Mouse (Mus musculus): Measurements from ENCODE around the gene Fbxl13. TPM values are rescaled to one million over a fixed set of nuclear protein-coding genes. Genes with fewer than 3 reads are reported as not detected.

The Fbxl13 gene
- total and polyA plus RNA-seq, 3 experiments, result 0.14 to 0.30 (median 0.19) TPM

GRCm38 (mm10) chr5:21492213-21492612 lies 153.2 kb downstream of the Fbxl13 start:
- Histone ChIP-seq H3K9ac (ENCODE audit: insufficient read depth, low read depth) (no peak overlapping the region), H3K27ac (ENCODE audit: insufficient read depth, low read depth) (no peak overlapping the region; the same call in 1 of the 2 replicates), H3K36me3 (replicated peaks in 1 of 2; ENCODE audit: control insufficient read depth in 1 of 2, insufficient read depth in 1 of 2, low read length in 1 of 2) (no peaks in the 10 kb centered on the region), H3K79me2 (replicated peaks; ENCODE audit: control insufficient read depth, extremely low read depth, insufficient read depth, poor library complexity, severe bottlenecking) (no peaks in the 10 kb centered on the region), H3K4me1 (ENCODE audit: control insufficient read depth in 1 of 2, insufficient read depth in 2 of 2) (peaks cover 17 to 37% of the 10 kb centered on the region in 2 experiments; a peak in 3 of 4 replicates), H3K4me3 (replicated peaks in 1 of 3; ENCODE audit: low read depth in 2 of 3, low read length in 2 of 3, poor library complexity in 1 of 3) (no peak overlapping the region), H3K9me3 (replicated peaks; ENCODE audit: low read length) (no peaks in the 10 kb centered on the region), H3K27me3 (replicated peaks) (no peaks in the 10 kb centered on the region), H3K4me2 (ENCODE audit: insufficient read depth, low read depth, poor library complexity, severe bottlenecking) (no peak overlapping the region; the same call in 1 of the 2 replicates)
- no peak for TF ChIP-seq JUN (IDR thresholded peaks at IDR 0.05; ENCODE audit: insufficient read depth, low read depth, low read length)
- TF ChIP-seq BHLHE40 (IDR thresholded peaks at IDR 0.05; ENCODE audit: low read depth, low read length), result peak; percentile 81
- TF ChIP-seq ZMIZ1 (IDR thresholded peaks at IDR 0.05; ENCODE audit: low read depth, low read length), result no peak
- TF ChIP-seq ETS1 (conservative IDR thresholded peaks at IDR 0.05; ENCODE audit: low read depth, low read length), result peak; percentile 60; the same call in 1 of the 2 replicates
- peak; percentile 27; the same call in 1 of the 2 replicates for TF ChIP-seq MAFK (IDR thresholded peaks at IDR 0.05; ENCODE audit: insufficient replicate concordance, low read length)
- peak in 1 of 2 experiments; percentile 45; a peak in 2 of 4 replicates for TF ChIP-seq CTCF (conservative IDR thresholded peaks at IDR 0.05 in 1 of 2, IDR thresholded peaks at IDR 0.05 in 1 of 2; ENCODE audit: low read depth in 2 of 2, low read length in 2 of 2)
- no peak for TF ChIP-seq CHD2 (IDR thresholded peaks at IDR 0.05; ENCODE audit: low read length)
- no peak for TF ChIP-seq TBP (conservative IDR thresholded peaks at IDR 0.05; ENCODE audit: low read depth, low read length)
- no peak for TF ChIP-seq JUND (conservative IDR thresholded peaks at IDR 0.05; ENCODE audit: low read depth, low read length)
- peak; percentile 25 for TF ChIP-seq SMC3 (IDR thresholded peaks at IDR 0.05; ENCODE audit: low read depth, low read length)
- peak; percentile 27 for TF ChIP-seq RAD21 (IDR thresholded peaks at IDR 0.05; ENCODE audit: low read depth, low read length)
- dilution Hi-C loops (cut with MboI; ENCODE audit: extremely low pct_ligation_motif_present, extremely low pct_unique_long_range_greater_than_20kb, low sequenced_read_pairs) (no loop called here), in situ Hi-C loops (cut with MboI; ENCODE audit: low pct_ligation_motif_present, low pct_unique_long_range_greater_than_20kb, low sequenced_read_pairs) (no loop called here)
- no peak for DNase-seq (ENCODE audit: extremely low read depth)

- dilution Hi-C loops (cut with MboI; ENCODE audit: extremely low pct_ligation_motif_present, extremely low pct_unique_long_range_greater_than_20kb, low sequenced_read_pairs), result no loop called here
These were observed 154.0 kb downstream of the Fbxl13 start for GRCm38 (mm10) chr5:21491469-21491868.

More at GRCm38 (mm10) chr5:21491469-21491868, 154.0 kb downstream of the Fbxl13 start:
- TF ChIP-seq SIN3A (IDR thresholded peaks at IDR 0.05; ENCODE audit: low read length) (no peak), NELFE (IDR thresholded peaks at IDR 0.05; ENCODE audit: low read depth, low read length) (no peak), USF2 (conservative IDR thresholded peaks at IDR 0.05; ENCODE audit: low read depth, low read length) (no peak), EP300 (IDR thresholded peaks at IDR 0.05; ENCODE audit: low read length) (no peak), JUN (IDR thresholded peaks at IDR 0.05; ENCODE audit: insufficient read depth, low read depth, low read length) (no peak), SMC3 (IDR thresholded peaks at IDR 0.05; ENCODE audit: low read depth, low read length) (no peak), E2F4 (IDR thresholded peaks at IDR 0.05; ENCODE audit: insufficient replicate concordance, low read depth, low read length) (no peak), MEF2A (IDR thresholded peaks at IDR 0.05; ENCODE audit: borderline replicate concordance, low read depth, low read length) (no peak), CHD2 (IDR thresholded peaks at IDR 0.05; ENCODE audit: low read length) (no peak), MYC (IDR thresholded peaks at IDR 0.05; ENCODE audit: low read depth, low read length) (no peak), BHLHE40 (IDR thresholded peaks at IDR 0.05; ENCODE audit: low read depth, low read length) (no peak)
- Histone ChIP-seq H3K9ac (ENCODE audit: insufficient read depth, low read depth) (no peak overlapping the region), H3K27ac (ENCODE audit: insufficient read depth, low read depth) (no peak overlapping the region), H3K27me3 (replicated peaks) (no peaks in the 10 kb centered on the region), H3K4me2 (ENCODE audit: insufficient read depth, low read depth, poor library complexity, severe bottlenecking) (no peak overlapping the region), H3K79me2 (replicated peaks; ENCODE audit: control insufficient read depth, extremely low read depth, insufficient read depth, poor library complexity, severe bottlenecking) (no peaks in the 10 kb centered on the region), H3K4me1 (ENCODE audit: control insufficient read depth in 1 of 2, insufficient read depth in 2 of 2) (peaks cover 17 to 37% of the 10 kb centered on the region in 2 experiments; a peak in 3 of 4 replicates), H3K9me3 (replicated peaks; ENCODE audit: low read length) (no peaks in the 10 kb centered on the region), H3K4me3 (replicated peaks in 1 of 3; ENCODE audit: low read depth in 2 of 3, low read length in 2 of 3, poor library complexity in 1 of 3) (no peak overlapping the region), H3K36me3 (replicated peaks in 1 of 2; ENCODE audit: control insufficient read depth in 1 of 2, insufficient read depth in 1 of 2, low read length in 1 of 2) (no peaks in the 10 kb centered on the region)
- no peak for DNase-seq (ENCODE audit: extremely low read depth)
- in situ Hi-C loops (cut with MboI; ENCODE audit: low pct_ligation_motif_present, low pct_unique_long_range_greater_than_20kb, low sequenced_read_pairs), result no loop called here

Data from CH12.LX (cell line).